Mouse (Mus musculus) bone marrow macrophage, adult 2 months (primary cell): Measurements from ENCODE around the gene Ankrd27.
A peak's percentile ranks its signal among the peaks of the same experiment; 100 is the strongest.

Experiments
- CTCF ChIP-seq: IDR thresholded peaks from 2 replicates; pipeline ENCODE4 v1.5.1; 2012; ENCODE audit warnings: low read depth, mild to moderate bottlenecking, low read length, moderate library complexity
- POLR2A ChIP-seq: IDR thresholded peaks from 2 replicates; pipeline ENCODE4 v1.6.1; 2012; ENCODE audit warnings: mild to moderate bottlenecking, low read depth, low read length, borderline replicate concordance

- peak; percentile 89 for TF ChIP-seq CTCF
- no peak for TF ChIP-seq POLR2A
Observed at GRCm38 (mm10) chr7:35636229-35636628, 50.2 kb downstream of the Ankrd27 start.
